Mouse (Mus musculus) kidney, postnatal 4 days (tissue): ENCODE measurements around the gene Emb.

Experiments
- DNase-seq, 2 experiments: peaks; one replicate each; pipeline ENCODE4 v3.0.0; 2021; ENCODE audit warnings: mixed read lengths in 2 of 2

Emb gene

GRCm38 (mm10) chr13:117220501-117221321 lies 12.4 kb downstream of the Emb start, which contains the start of gene Gm17509:
Gm17509 (minus strand) TSS chr13:117221075.
- peak; percentile 63 to 72 for DNase-seq

- DNase-seq = no peak
Measured at GRCm38 (mm10) chr13:117223125-117223524, 14.8 kb downstream of the Emb start.

- no peak for DNase-seq
Measured at GRCm38 (mm10) chr13:117224901-117225300, 16.6 kb downstream of the Emb start.

- DNase-seq = no peak
Measured at GRCm38 (mm10) chr13:117225561-117225960, 17.2 kb downstream of the Emb start.

GRCm38 (mm10) chr13:117230371-117231110 lies 22.2 kb downstream of the Emb start:
- DNase-seq = no peak

GRCm38 (mm10) chr13:117233808-117234207 lies 25.5 kb downstream of the Emb start:
- no peak for DNase-seq

GRCm38 (mm10) chr13:117234486-117234885 lies 26.1 kb downstream of the Emb start:
- DNase-seq = no peak

- peak; percentile 47 to 64 for DNase-seq
Measured at GRCm38 (mm10) chr13:117235530-117236212, 27.3 kb downstream of the Emb start.

GRCm38 (mm10) chr13:117237111-117237510 lies 28.8 kb downstream of the Emb start:
- DNase-seq = no peak

GRCm38 (mm10) chr13:117242063-117242462 lies 33.7 kb downstream of the Emb start:
- DNase-seq = no peak

GRCm38 (mm10) chr13:117242621-117243020 lies 34.3 kb downstream of the Emb start:
- DNase-seq = no peak

- no peak for DNase-seq
Measured at GRCm38 (mm10) chr13:117260704-117261103, 52.4 kb downstream of the Emb start.

GRCm38 (mm10) chr13:117266156-117266555 lies 57.8 kb downstream of the Emb start:
- DNase-seq = peak; percentile 4 to 14

- DNase-seq = no peak
Measured at GRCm38 (mm10) chr13:117267963-117268362, 59.6 kb downstream of the Emb start.

GRCm38 (mm10) chr13:117284036-117284435 lies 75.7 kb downstream of the Emb start:
- no peak for DNase-seq

- DNase-seq = no peak
Measured at GRCm38 (mm10) chr13:117286939-117287338, 78.6 kb downstream of the Emb start.

- DNase-seq = no peak
Measured at GRCm38 (mm10) chr13:117287400-117287799, 79.1 kb downstream of the Emb start.

- peak; percentile 79 to 80 for DNase-seq
Measured at GRCm38 (mm10) chr13:117289494-117290270, 81.3 kb downstream of the Emb start.

GRCm38 (mm10) chr13:117311446-117312225 lies 103.3 kb downstream of the Emb start:
- DNase-seq = peak; percentile 84 to 87
